Mouse (Mus musculus): ENCODE measurements at regions not wholly inside any gene's neighbourhood (a gene's known extent, or its start where the extent isn't known, plus 50 kb on each side); places are given as distances from the start of the nearest gene placed in this dataset.

DNA sequence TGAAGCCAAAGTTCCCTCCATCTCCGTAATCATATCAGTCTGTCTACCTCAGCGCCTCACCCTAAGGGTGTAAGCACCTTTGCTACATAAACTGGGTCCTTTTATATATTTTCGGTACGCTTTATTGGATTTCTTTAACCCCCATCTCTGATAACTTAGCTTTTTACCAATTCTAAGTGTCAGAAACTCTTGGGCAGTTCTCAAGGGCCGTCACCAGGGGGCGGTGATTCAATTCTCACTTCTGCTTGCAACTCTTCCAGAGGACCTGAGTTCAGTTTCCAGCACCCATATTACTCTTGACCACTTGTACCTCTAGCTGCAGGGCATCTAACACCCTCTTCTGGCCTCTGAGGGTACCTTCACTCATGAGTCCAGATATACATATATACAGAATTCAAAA, 523.7 kb upstream of the Mon1b start:
- no peak for TF ChIP-seq CTCF (IDR thresholded peaks at IDR 0.05; ENCODE audit: control insufficient read depth, insufficient read depth, insufficient replicate concordance, low read depth, low read length)
- no peak for TF ChIP-seq POLR2A (IDR thresholded peaks at IDR 0.05; ENCODE audit: control insufficient read depth, low read depth, low read length)

Data from testis, adult 2 months (tissue).